Mouse (Mus musculus) E14TG2a.4 (cell line): ENCODE measurements around the gene Rbm11.

Experiments used
- H3K27me3 ChIP-seq: 2 replicates; pipeline ENCODE4 v1.6.1; 2014; ENCODE audit warnings: low read length, control low read depth; ENCODE audit not compliant: insufficient read depth
- H3K36me3 ChIP-seq: 2 replicates; pipeline ENCODE4 v1.6.1; 2014; ENCODE audit warnings: low read length, control low read depth; ENCODE audit not compliant: insufficient read depth
- H3K4me1 ChIP-seq: replicated peaks from 2 replicates; pipeline ENCODE4 v1.6.1; 2014; ENCODE audit warnings: low read depth, low read length, control low read depth
- H3K4me3 ChIP-seq: replicated peaks from 2 replicates; pipeline ENCODE4 v1.5.1; 2014; ENCODE audit warnings: mild to moderate bottlenecking, low read length
- H3K9me3 ChIP-seq: 2 replicates; pipeline ENCODE4 v1.6.1; 2014; ENCODE audit warnings: low read length, control low read depth
- CTCF ChIP-seq: conservative IDR thresholded peaks from 2 replicates; pipeline ENCODE4 v1.5.1; 2014; ENCODE audit warnings: low read length
- NANOG ChIP-seq: IDR thresholded peaks from 2 replicates; pipeline ENCODE4 v1.6.1; 2014; ENCODE audit warnings: borderline replicate concordance, low read length, mixed read lengths
- POU5F1 ChIP-seq: IDR thresholded peaks from 2 replicates; pipeline ENCODE4 v1.6.1; 2014; ENCODE audit warnings: low read length, borderline replicate concordance

Rbm11 gene

GRCm38 (mm10) chr16:75592671-75593500, at the start of gene Rbm11:
TSS of gene Rbm11 (plus strand) at chr16:75592844.
- H3K36me3 ChIP-seq, result no peaks in the 10 kb centered on the region
- H3K4me1 ChIP-seq, result no peaks in the 10 kb centered on the region
- no peaks in the 10 kb centered on the region for H3K9me3 ChIP-seq
- H3K27me3 ChIP-seq, result peaks cover 14% of the 10 kb centered on the region
- H3K4me3 ChIP-seq, result peak within 1 kb of the TSS; percentile 85
- no peak for TF ChIP-seq POU5F1
- no peak for TF ChIP-seq CTCF
- no peak for TF ChIP-seq NANOG

- no peak overlapping the region for H3K4me3 ChIP-seq
- H3K36me3 ChIP-seq, result no peaks in the 10 kb centered on the region
- H3K4me1 ChIP-seq, result no peaks in the 10 kb centered on the region
- TF ChIP-seq POU5F1 (no peak), CTCF (no peak), NANOG (no peak)
- no peaks in the 10 kb centered on the region for H3K9me3 ChIP-seq
- H3K27me3 ChIP-seq, result no peaks in the 10 kb centered on the region
Measured at GRCm38 (mm10) chr16:75545310-75545709, 47.3 kb upstream of the Rbm11 start.

- TF ChIP-seq POU5F1 (no peak), NANOG (no peak), CTCF (no peak)
- Histone ChIP-seq H3K4me3 (no peak overlapping the region), H3K9me3 (no peaks in the 10 kb centered on the region)
Measured at GRCm38 (mm10) chr16:75562910-75563309, 29.7 kb upstream of the Rbm11 start.

GRCm38 (mm10) chr16:75582279-75582678, 10.4 kb upstream of the Rbm11 start:
- Histone ChIP-seq H3K4me3 (no peak overlapping the region), H3K27me3 (no peaks in the 10 kb centered on the region), H3K36me3 (no peaks in the 10 kb centered on the region), H3K9me3 (no peaks in the 10 kb centered on the region), H3K4me1 (no peaks in the 10 kb centered on the region)
- no peak for TF ChIP-seq CTCF
- TF ChIP-seq POU5F1, result no peak
- TF ChIP-seq NANOG, result no peak

More at GRCm38 (mm10) chr16:75562910-75563309, 29.7 kb upstream of the Rbm11 start:
- no peaks in the 10 kb centered on the region for H3K27me3 ChIP-seq
- H3K36me3 ChIP-seq, result no peaks in the 10 kb centered on the region
- no peaks in the 10 kb centered on the region for H3K4me1 ChIP-seq

GRCm38 (mm10) chr16:75585961-75586360, 6.7 kb upstream of the Rbm11 start, which contains the start of gene Lipi:
TSS of gene Lipi (minus strand) at chr16:75586061.
- H3K36me3 ChIP-seq, result no peaks in the 10 kb centered on the region
- H3K27me3 ChIP-seq, result no peaks in the 10 kb centered on the region
- H3K4me1 ChIP-seq, result no peaks in the 10 kb centered on the region
- H3K4me3 ChIP-seq, result no peak within 1 kb of the TSS
- TF ChIP-seq CTCF, result no peak
- TF ChIP-seq POU5F1, result no peak
- no peak for TF ChIP-seq NANOG
- H3K9me3 ChIP-seq, result no peaks in the 10 kb centered on the region

- no peak for TF ChIP-seq POU5F1
- no peak for TF ChIP-seq CTCF
- TF ChIP-seq NANOG, result no peak
Measured at GRCm38 (mm10) chr16:75586466-75586865, 6.2 kb upstream of the Rbm11 start.

GRCm38 (mm10) chr16:75593501-75594183, 998 bp downstream of the Rbm11 start:
- no peaks in the 10 kb centered on the region for H3K4me1 ChIP-seq
- no peak for TF ChIP-seq NANOG
- no peak for TF ChIP-seq POU5F1
- no peak for TF ChIP-seq CTCF
- no peaks in the 10 kb centered on the region for H3K9me3 ChIP-seq
- H3K36me3 ChIP-seq, result no peaks in the 10 kb centered on the region
- peaks cover 14% of the 10 kb centered on the region for H3K27me3 ChIP-seq
- H3K4me3 ChIP-seq, result peak overlapping the region; percentile 85

More at GRCm38 (mm10) chr16:75586466-75586865, 6.2 kb upstream of the Rbm11 start:
- H3K9me3 ChIP-seq, result no peaks in the 10 kb centered on the region
- no peak overlapping the region for H3K4me3 ChIP-seq
- H3K27me3 ChIP-seq, result no peaks in the 10 kb centered on the region
- no peaks in the 10 kb centered on the region for H3K36me3 ChIP-seq
- H3K4me1 ChIP-seq, result no peaks in the 10 kb centered on the region

GRCm38 (mm10) chr16:75606415-75606814, 13.8 kb downstream of the Rbm11 start:
- Histone ChIP-seq H3K27me3 (no peaks in the 10 kb centered on the region), H3K9me3 (no peaks in the 10 kb centered on the region), H3K36me3 (no peaks in the 10 kb centered on the region), H3K4me3 (no peak overlapping the region), H3K4me1 (no peaks in the 10 kb centered on the region)
- no peak for TF ChIP-seq POU5F1
- no peak for TF ChIP-seq NANOG
- TF ChIP-seq CTCF, result no peak
